Mouse (Mus musculus): Measurements from ENCODE around the gene Xpot.

DNA sequence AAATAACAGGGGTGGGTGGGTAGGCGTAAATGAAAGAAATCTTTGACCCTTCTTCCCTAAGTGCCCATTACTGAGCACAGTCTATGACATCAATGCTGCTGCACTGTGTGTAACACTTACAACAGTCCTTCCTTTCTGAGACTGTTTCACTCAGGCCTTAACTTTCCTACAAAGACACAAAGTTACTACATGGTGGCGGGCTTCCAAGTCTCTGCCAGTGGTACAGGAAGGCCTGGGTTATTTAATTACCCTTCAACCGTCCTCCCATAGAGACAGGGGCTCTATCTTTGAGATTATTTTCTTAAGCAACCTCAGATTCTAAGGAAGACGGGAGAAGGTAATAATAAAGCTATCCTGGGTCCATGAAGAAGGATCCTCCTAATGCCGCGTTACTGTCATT is 13.7 kb downstream of the Xpot start:
- TF ChIP-seq GATA1 (IDR thresholded peaks at IDR 0.05; ENCODE audit: borderline replicate concordance, low read length) (no peak), FLI1 (IDR thresholded peaks at IDR 0.05; ENCODE audit: low read length) (no peak)
